8 mouse cellular contexts compared by ENCODE assay signal in the genomic region with DNA sequence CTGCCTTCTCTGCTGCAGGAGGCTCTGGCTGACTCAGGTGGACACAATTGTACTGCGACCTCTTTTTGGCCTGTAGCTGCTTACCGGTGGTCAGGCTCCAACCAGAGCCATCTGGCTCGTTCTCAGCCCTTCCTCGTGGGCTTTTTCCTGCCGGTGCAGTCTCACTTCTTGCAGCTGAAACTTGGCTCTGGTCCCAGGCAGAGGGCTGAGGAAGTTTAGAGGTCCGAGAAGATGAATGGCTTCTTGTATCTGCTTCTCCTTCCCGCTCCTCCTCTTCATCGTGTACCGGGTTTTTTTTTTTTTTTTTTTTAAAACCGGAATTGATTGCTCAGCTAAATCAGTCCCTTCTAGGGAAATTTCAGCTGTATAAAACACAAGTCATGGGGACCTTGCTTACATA. TPM values are rescaled to one million over a fixed set of nuclear protein-coding genes. Genes with fewer than 3 reads are reported as not detected.
DNase-seq lines count a peak whose midpoint lies in the region; ATAC-seq and TF ChIP-seq lines count a peak whose summit lies in the region.

No protein-coding gene starts in this region.

- no peak for ATAC-seq in liver, embryonic 11.5 days (replicated peaks; ENCODE audit: low FRiP score)
- ATAC-seq in granulocyte monocyte progenitor cell, adult 5-6 weeks (replicated peaks; ENCODE audit: poor library complexity, severe bottlenecking): peak; percentile 82
- peak; percentile 28; the same call in 1 of the 2 replicates for ATAC-seq in liver, postnatal 0 days
- peak; percentile 48; the same call in 1 of the 2 replicates for ATAC-seq in stomach, embryonic 15.5 days (ENCODE audit: insufficient read depth, low FRiP score, low read depth)

- no peak overlapping the region for H3K4me3 ChIP-seq in liver, adult 2 months (ENCODE audit: insufficient read depth, low read depth, low read length)
- H3K4me3 ChIP-seq in liver, embryonic 11.5 days (ENCODE audit: low read depth, low read length): no peak overlapping the region
- no peak overlapping the region for H3K4me3 ChIP-seq in liver, postnatal 0 days (ENCODE audit: low read depth, low read length)
- H3K4me3 ChIP-seq in stomach, embryonic 15.5 days (replicated peaks): no peak overlapping the region

- TF ChIP-seq POLR2A in liver, adult 2 months (IDR thresholded peaks at IDR 0.05; ENCODE audit: extremely low read depth, insufficient read depth, low read length): no peak

- H3K4me1 ChIP-seq in liver, adult 2 months (ENCODE audit: control insufficient read depth, insufficient read depth, low read length): peaks cover 2% of the 10 kb centered on the region; the same call in 1 of the 2 replicates
- no peaks in the 10 kb centered on the region for H3K4me1 ChIP-seq in liver, embryonic 11.5 days (replicated peaks; ENCODE audit: control insufficient read depth, insufficient read depth, low read length)
- no peaks in the 10 kb centered on the region for H3K4me1 ChIP-seq in liver, postnatal 0 days (ENCODE audit: insufficient read depth)
- H3K4me1 ChIP-seq in stomach, embryonic 15.5 days: peaks cover 6% of the 10 kb centered on the region

- TF ChIP-seq CTCF in liver, adult 2 months (IDR thresholded peaks at IDR 0.05; ENCODE audit: low read depth, low read length): no peak
- no peak for TF ChIP-seq CTCF in liver, postnatal 0 days (IDR thresholded peaks at IDR 0.05; ENCODE audit: low read depth)

- no peaks in the 10 kb centered on the region for H3K27me3 ChIP-seq in liver, adult 2 months (ENCODE audit: control insufficient read depth, insufficient read depth, low read length)
- H3K27me3 ChIP-seq in liver, embryonic 11.5 days (replicated peaks; ENCODE audit: control insufficient read depth, insufficient read depth, low read length): peaks cover 2% of the 10 kb centered on the region; the same call in 1 of the 2 replicates
- H3K27me3 ChIP-seq in liver, postnatal 0 days (ENCODE audit: insufficient read depth, low read length): no peaks in the 10 kb centered on the region
- no peaks in the 10 kb centered on the region for H3K27me3 ChIP-seq in stomach, embryonic 15.5 days (replicated peaks)

- peaks cover 4% of the 10 kb centered on the region for H3K36me3 ChIP-seq in liver, adult 2 months (ENCODE audit: control insufficient read depth, insufficient read depth, low read length)
- H3K36me3 ChIP-seq in liver, embryonic 11.5 days (ENCODE audit: control insufficient read depth, insufficient read depth, low read length): peaks cover 19% of the 10 kb centered on the region
- H3K36me3 ChIP-seq in liver, postnatal 0 days (replicated peaks; ENCODE audit: insufficient read depth, low read length): peaks cover 13% of the 10 kb centered on the region
- H3K36me3 ChIP-seq in stomach, embryonic 15.5 days: peaks cover 13% of the 10 kb centered on the region

- H3K9ac ChIP-seq in liver, adult 2 months (ENCODE audit: low read depth, low read length): no peak overlapping the region
- H3K9ac ChIP-seq in liver, embryonic 11.5 days (ENCODE audit: low read depth, low read length): no peak overlapping the region
- H3K9ac ChIP-seq in liver, postnatal 0 days (replicated peaks): no peak overlapping the region
- no peak overlapping the region for H3K9ac ChIP-seq in stomach, embryonic 15.5 days

- no peak overlapping the region for H3K4me2 ChIP-seq in liver, embryonic 11.5 days
- 0 out of 2 replicates have a peak overlapping the region, but pooled peaks have one; percentile 32 for H3K4me2 ChIP-seq in liver, postnatal 0 days (ENCODE audit: low read depth, low read length)
- H3K4me2 ChIP-seq in stomach, embryonic 15.5 days: 0 out of 2 replicates have a peak overlapping the region, but pooled peaks have one; percentile 16

- WGBS in liver, adult 2 months: 54% methylated on average over 10 of the region's 10 CpGs
- 55% methylated on average over 10 of the region's 10 CpGs for WGBS in liver, embryonic 11.5 days
- WGBS in liver, postnatal 0 days (ENCODE audit: insufficient replicate concordance): 36% methylated on average over 10 of the region's 10 CpGs
- WGBS in stomach, embryonic 15.5 days: 24% methylated on average over 10 of the region's 10 CpGs

- peak; percentile 44 for DNase-seq in liver, adult 2 months (ENCODE audit: extremely low read depth, low read depth, low spot score)
- no peak for DNase-seq in liver, embryonic 11.5 days (ENCODE audit: low spot score)
- peak; percentile 77 for DNase-seq in adrenal gland, adult 8-10 months
- peak; percentile 76 for DNase-seq in kidney, adult 18-20 months
- DNase-seq in liver, postnatal 0 days: peak; percentile 48
- no peak for DNase-seq in urinary bladder, postnatal 25 days (ENCODE audit: low spot score)

- H3K79me2 ChIP-seq in liver, adult 2 months (ENCODE audit: control insufficient read depth, insufficient read depth, low read length): no peaks in the 10 kb centered on the region

- H3K27ac ChIP-seq in liver, adult 2 months (replicated peaks; ENCODE audit: insufficient read depth, low read depth, low read length): peak overlapping the region; percentile 84; the same call in 1 of the 2 replicates
- no peak overlapping the region for H3K27ac ChIP-seq in liver, embryonic 11.5 days (ENCODE audit: low read depth, low read length)
- peak overlapping the region; percentile 39; the same call in 1 of the 2 replicates for H3K27ac ChIP-seq in liver, postnatal 0 days (ENCODE audit: low read depth)
- H3K27ac ChIP-seq in stomach, embryonic 15.5 days: 0 out of 2 replicates have a peak overlapping the region, but pooled peaks have one; percentile 26

- H3K9me3 ChIP-seq in liver, embryonic 11.5 days (ENCODE audit: control insufficient read depth, low read length): no peaks in the 10 kb centered on the region
- no peaks in the 10 kb centered on the region for H3K9me3 ChIP-seq in liver, postnatal 0 days (ENCODE audit: low read length)
- no peaks in the 10 kb centered on the region for H3K9me3 ChIP-seq in stomach, embryonic 15.5 days

- no peak for TF ChIP-seq EP300 in liver, postnatal 0 days (IDR thresholded peaks at IDR 0.05; ENCODE audit: low read depth)

RNA-seq across cellular contexts. Expression of a gene that starts 18.0 kb away (rescaled TPM):
- 2.0 and 2.7 TPM in 2 replicates for total RNA-seq in liver, adult 2 months (2014; rRNA removed)
- 3.6 and 5.1 TPM in 2 replicates for polyA plus RNA-seq in liver, adult 2 months (2012; rRNA removed)
- polyA plus RNA-seq in liver, embryonic 11.5 days (2014; fragmentation: Nextera tagmentation; extraction: Ambion mirVana): 13.7 and 14.0 TPM in 2 replicates
- 10 to 100 TPM; 21.6 to 32.8 (median 27.1) TPM for total RNA-seq in adrenal gland, adult 8-10 months (2022)
- 46.9 and 52.3 TPM in 2 replicates for total RNA-seq in granulocyte monocyte progenitor cell, adult 5-6 weeks (2014; fragmentation: Nextera tagmentation)
- 11.1 and 11.9 TPM in 2 replicates for total RNA-seq in granulocyte monocyte progenitor cell, adult 5-6 weeks (2017)
- polyA plus RNA-seq in liver, postnatal 0 days (2015; fragmentation: Nextera tagmentation; extraction: Ambion mirVana): 3.5 and 4.5 TPM in 2 replicates
- polyA plus RNA-seq in stomach, embryonic 15.5 days (2015; fragmentation: Nextera tagmentation; extraction: Ambion mirVana): 19.1 and 24.4 TPM in 2 replicates

RNA-seq across cellular contexts. Expression of a gene that starts 32.9 kb away (rescaled TPM):
- 3.0 and 4.0 TPM in 2 replicates for total RNA-seq in liver, adult 2 months (2014; rRNA removed)
- polyA plus RNA-seq in liver, adult 2 months (2012; rRNA removed): 3.0 and 3.8 TPM in 2 replicates
- polyA plus RNA-seq in liver, embryonic 11.5 days (2014; fragmentation: Nextera tagmentation; extraction: Ambion mirVana): 18.2 and 21.1 TPM in 2 replicates
- 10 to 100 TPM in 3 of 4 experiments, 1 to 10 TPM in 1; 9.7 to 15.1 (median 13.2) TPM for total RNA-seq in adrenal gland, adult 8-10 months (2022)
- 27.5 and 29.4 TPM in 2 replicates for total RNA-seq in granulocyte monocyte progenitor cell, adult 5-6 weeks (2014; fragmentation: Nextera tagmentation)
- total RNA-seq in granulocyte monocyte progenitor cell, adult 5-6 weeks (2017): 11.0 and 17.4 TPM in 2 replicates
- polyA plus RNA-seq in liver, postnatal 0 days (2015; fragmentation: Nextera tagmentation; extraction: Ambion mirVana): 5.1 and 5.3 TPM in 2 replicates
- polyA plus RNA-seq in stomach, embryonic 15.5 days (2015; fragmentation: Nextera tagmentation; extraction: Ambion mirVana): 19.9 and 21.0 TPM in 2 replicates

Comparison
In these comparisons a context has a peak if more than half of its experiments do, and no peak if none do; other contexts are left out.
1. DNase-seq: peak in liver, adult 2 months (single experiment), adrenal gland, adult 8-10 months (single experiment), kidney, adult 18-20 months (single experiment) and liver, postnatal 0 days (single experiment); none in liver, embryonic 11.5 days (single experiment) and urinary bladder, postnatal 25 days (single experiment).